Mouse (Mus musculus) left cerebral cortex, postnatal 10 days (tissue): ENCODE results near the gene Prc1. TPM values are rescaled to one million over a fixed set of nuclear protein-coding genes. Genes with fewer than 3 reads are reported as not detected.

Experiments used
- DNase-seq, 2 experiments: peaks; one replicate each; pipeline ENCODE4 v3.0.0; 2021 to 2022; ENCODE audit warnings: low spot score in 2 of 2, mixed read lengths in 1 of 2; ENCODE audit errors: extremely low spot score in 1 of 2
- intact Hi-C: fragments of 180-260 bp; cut with DNase I; formaldehyde crosslinking; loops from one replicate; pipeline ENCODE4 v1.15.1; 2025
- total RNA-seq, 2 experiments: library from RNA; stranded (reverse); gene quantifications; 2 replicates each; pipeline ENCODE4 v1.2.3; 2021

Prc1 gene
- total RNA-seq, 2 experiments from 2014 or later, result 5.1 to 8.8 TPM

DNA sequence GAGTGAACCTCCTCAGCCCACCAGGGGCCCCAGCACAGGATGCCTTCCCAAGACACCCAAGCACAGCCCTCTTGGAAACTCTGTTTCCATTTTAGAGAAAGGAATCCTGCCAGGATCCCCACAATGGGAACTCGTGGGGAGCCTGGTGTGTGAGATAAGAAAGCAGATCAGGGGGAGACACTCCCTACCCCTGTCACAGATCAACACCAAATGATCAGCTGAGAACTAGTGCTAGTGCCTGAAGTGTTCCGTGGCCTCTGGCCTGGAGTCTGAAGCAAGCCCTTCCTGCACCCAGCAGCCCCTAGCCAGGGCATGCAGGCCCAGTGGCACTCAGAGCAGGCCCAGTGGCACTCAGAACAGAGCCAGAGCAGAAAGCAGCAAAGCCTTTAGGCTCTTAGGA lies 56.6 kb downstream of the Prc1 start:
- no peak for DNase-seq
- intact Hi-C loops, result no loop called here

DNA sequence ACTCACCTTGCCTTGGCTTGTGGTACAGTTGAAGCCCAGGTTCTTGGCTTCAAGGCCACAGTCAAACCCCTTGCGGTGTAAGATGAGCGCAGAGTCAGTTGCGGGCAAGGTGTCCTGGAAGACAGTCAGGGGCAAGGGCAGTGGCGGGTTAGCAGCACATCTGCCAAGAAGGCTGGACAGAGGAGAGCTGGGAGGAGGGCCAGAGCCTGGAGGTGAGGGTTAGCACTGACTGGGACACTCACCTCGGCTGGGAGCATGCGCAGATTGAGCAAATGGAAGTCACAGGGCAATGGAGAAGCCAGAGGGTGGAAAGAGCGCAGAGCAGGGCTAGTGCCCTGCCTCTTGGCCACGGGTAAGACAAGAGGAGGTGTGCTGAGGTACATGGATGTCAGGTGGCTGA lies 58.7 kb downstream of the Prc1 start:
- DNase-seq, result no peak
- intact Hi-C loops, result no loop called here

DNA sequence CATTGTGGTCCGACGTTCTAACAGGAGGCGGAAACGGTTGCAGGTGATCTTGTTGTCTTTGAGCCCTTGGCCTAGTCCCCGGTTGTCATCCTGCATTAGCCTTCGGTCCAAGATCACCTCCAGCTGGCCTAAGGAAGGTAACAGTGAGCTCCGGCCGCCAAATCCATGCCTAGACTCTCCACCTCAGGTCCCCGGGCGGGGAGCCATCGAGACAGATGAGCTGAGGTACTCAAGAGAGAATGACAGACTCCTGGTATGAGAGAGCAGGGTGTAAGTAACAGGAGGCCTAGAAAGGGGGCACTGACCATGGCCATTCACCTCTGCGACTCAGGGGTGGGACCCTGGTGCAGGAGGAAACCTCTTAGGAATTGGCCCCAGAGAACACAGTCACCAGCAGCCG lies 62.1 kb downstream of the Prc1 start:
- no peak for DNase-seq
- intact Hi-C loops, result no loop called here

DNA sequence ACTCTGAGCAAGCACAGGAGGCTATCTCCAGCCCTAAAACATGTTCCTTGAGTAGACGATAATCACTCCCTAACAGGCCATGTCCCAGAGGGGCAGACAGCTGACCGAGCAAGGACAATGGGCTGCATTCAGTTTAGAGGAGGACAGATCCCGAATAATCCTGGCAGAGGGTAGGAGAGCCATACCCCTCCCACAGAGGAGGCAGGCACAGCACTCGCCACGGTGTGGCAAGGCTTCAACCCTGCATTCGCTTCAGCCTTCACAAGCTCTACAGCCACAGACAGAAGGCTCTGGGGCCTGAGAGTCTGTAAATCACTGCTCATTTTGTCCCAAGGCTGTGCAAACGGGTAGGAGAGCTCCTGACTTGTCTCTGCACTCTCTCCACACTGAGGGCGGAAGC lies 62.9 kb downstream of the Prc1 start:
- DNase-seq, result no peak
- intact Hi-C loops, result no loop called here

DNA sequence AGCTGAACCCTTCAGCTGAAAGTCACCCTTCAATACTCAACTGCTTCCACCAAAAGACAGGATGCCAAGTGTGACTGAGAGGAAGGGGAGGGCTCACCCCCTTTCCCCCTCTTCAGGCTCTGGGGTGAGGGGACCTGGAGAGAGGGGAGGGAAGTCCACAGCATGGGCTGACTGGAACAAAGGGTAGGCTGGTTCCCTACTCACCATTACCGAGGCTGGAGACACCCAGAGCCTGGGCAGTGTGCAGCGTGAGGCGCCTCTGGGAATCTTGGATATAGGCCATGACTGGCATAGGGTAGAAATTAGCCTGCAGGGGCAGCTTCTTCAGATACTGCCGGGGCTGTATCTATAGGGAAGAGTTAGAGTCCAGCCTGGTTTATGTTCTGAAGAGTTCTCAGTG lies 63.8 kb downstream of the Prc1 start:
- intact Hi-C loops, result no loop called here

DNA sequence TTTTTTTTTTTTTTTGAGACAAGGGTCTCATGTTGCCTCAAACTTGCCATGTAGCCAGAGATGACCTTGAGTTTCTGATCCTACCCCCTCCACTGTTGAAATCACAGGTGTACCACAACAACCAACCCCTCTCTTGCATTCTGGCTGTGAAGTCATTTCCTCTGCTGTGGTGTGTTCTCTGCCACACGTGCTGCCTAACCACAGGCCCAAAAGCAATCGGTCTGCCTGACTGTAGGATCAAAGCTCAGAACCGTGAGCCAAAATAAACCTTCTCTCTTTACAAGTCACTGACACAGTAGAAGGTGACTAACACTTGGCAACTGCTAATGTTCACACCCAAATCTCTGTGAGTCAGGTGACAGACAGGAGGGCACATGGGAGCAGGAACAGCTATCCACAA lies 66.2 kb downstream of the Prc1 start:
- intact Hi-C loops, result no loop called here
- DNase-seq, result no peak

More for the DNA sequence above, 63.8 kb downstream of the Prc1 start:
- no peak for DNase-seq

DNA sequence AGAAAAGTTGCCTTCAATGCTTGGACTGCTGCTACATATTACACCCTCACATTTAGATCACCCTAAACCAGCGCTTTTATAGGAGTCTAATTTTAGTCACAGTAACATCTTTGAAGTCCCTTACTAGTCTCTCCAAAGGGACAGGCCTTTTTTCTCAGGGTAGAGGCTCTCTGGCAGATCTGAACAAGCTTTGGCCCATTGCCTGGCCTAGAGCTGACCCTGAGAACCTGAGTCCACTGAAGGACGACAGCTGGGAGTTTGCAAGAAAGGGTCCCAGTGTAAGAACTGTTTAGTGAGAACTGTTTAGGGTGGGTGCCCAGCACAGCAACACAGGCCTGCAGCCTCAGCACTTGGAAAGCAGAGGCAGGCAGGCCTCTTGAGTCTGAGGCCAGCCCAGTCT lies 71.5 kb downstream of the Prc1 start:
- no peak for DNase-seq
- intact Hi-C loops, result no loop called here

Other genes starting within 250 kb of the Prc1 start
- gene Idh2, start 179.1 kb upstream of the Prc1 start, total RNA-seq, result 10 to 100 TPM; 44.8 to 45.6 TPM
- 10 to 100 TPM; 23.5 to 23.7 TPM for gene Sema4b, start 107.6 kb upstream of the Prc1 start, total RNA-seq
- gene Cib1, start 61.6 kb upstream of the Prc1 start, total RNA-seq, result 10 to 100 TPM; 19.4 to 21.2 TPM
- gene Gdpgp1, start 61.6 kb upstream of the Prc1 start, total RNA-seq, result 1 to 10 TPM; 6.0 to 7.0 TPM
- gene Ttll13, start 48.1 kb upstream of the Prc1 start, total RNA-seq, result 1 to 10 TPM; 1.3 to 2.2 TPM
- 10 to 100 TPM; 43.9 to 46.8 TPM for gene Ngrn, start 33.2 kb upstream of the Prc1 start, total RNA-seq
- gene Vps33b, start 24.8 kb upstream of the Prc1 start, total RNA-seq, result 10 to 100 TPM; 22.9 to 26.3 TPM
- gene Rccd1, start 30.0 kb downstream of the Prc1 start, total RNA-seq, result 10 to 100 TPM; 15.7 to 20.8 TPM
- 10 to 100 TPM; 52.5 to 54.1 TPM for gene Unc45a, start 46.6 kb downstream of the Prc1 start, total RNA-seq
- 10 to 100 TPM; 38.3 to 45.8 TPM for gene Hddc3, start 48.7 kb downstream of the Prc1 start, total RNA-seq
- gene Man2a2, start 76.9 kb downstream of the Prc1 start, total RNA-seq, result 100 to 1,000 TPM; 106 to 108 TPM
- 1 to 10 TPM; 4.7 to 5.3 TPM for gene Fes, start 93.5 kb downstream of the Prc1 start, total RNA-seq
- 10 to 100 TPM; 44.8 TPM for gene Furin, start 111.0 kb downstream of the Prc1 start, total RNA-seq
- gene Blm, start 240.7 kb downstream of the Prc1 start, total RNA-seq, result 1 to 10 TPM; 6.5 to 7.6 TPM